Mouse (Mus musculus): ENCODE data around the gene Cdh23. TPM values are rescaled to one million over a fixed set of nuclear protein-coding genes. Genes with fewer than 3 reads are reported as not detected.
"Not testable (repeated sequence)": the region's sequence is repeated elsewhere in the genome, so short reads cannot be mapped to it uniquely, and the experiment has no call there.

Cdh23 gene
- total RNA-seq, 2 experiments from 2014 or later = 2.1 to 3.6 TPM

DNA sequence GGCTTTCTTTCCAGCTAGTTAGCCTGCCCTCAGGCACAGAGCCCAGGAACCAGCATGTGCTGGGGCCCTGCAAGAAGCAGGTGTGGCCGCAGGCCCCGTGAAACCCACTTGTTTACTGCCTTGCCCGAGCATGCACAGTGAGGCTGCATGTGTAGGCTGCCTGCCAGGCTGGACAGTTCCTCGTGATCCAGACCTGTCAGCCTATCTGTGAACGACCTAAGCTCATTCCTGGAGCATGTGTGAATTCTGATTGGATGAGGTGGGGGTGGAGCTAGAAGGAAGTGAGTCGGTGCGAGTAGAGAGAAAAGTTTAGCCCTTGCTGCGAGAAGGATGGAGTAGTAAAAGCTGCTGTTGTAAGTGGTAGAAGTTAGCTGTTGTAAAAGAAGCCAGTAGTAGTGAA lies 16.0 kb upstream of the Cdh23 start:
- DNase-seq (ENCODE audit: extremely low spot score in 1 of 2, low spot score in 1 of 2) = not testable (repeated sequence)

GRCm38 (mm10) chr10:60708837-60709236 lies 12.5 kb upstream of the Cdh23 start:
- no peak for DNase-seq (ENCODE audit: extremely low spot score in 1 of 2, low spot score in 1 of 2)

GRCm38 (mm10) chr10:60706268-60706667 lies 10.0 kb upstream of the Cdh23 start:
- no peak for DNase-seq (ENCODE audit: extremely low spot score in 1 of 2, low spot score in 1 of 2)

DNA sequence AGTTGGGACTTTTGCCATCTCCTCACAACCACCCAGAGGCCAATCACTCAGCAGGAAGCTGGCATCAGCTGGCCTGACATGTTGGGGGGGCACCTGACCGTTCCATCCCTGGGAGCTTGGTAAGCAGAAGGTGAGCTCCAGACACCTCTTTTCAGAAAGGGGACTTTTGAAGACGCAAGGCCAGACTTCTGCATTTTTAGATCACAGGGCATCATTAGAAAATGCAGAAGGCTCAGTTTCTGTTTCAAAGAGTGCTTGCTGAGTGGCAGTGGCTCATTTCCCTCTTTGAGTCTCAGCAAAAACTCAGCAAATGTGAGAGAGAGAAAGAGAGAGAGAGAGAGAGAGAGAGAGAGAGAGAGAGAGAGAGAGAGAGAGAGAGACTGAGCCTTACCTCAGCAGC lies 8.8 kb upstream of the Cdh23 start:
- no peak for DNase-seq (ENCODE audit: extremely low spot score in 1 of 2, low spot score in 1 of 2)

DNA sequence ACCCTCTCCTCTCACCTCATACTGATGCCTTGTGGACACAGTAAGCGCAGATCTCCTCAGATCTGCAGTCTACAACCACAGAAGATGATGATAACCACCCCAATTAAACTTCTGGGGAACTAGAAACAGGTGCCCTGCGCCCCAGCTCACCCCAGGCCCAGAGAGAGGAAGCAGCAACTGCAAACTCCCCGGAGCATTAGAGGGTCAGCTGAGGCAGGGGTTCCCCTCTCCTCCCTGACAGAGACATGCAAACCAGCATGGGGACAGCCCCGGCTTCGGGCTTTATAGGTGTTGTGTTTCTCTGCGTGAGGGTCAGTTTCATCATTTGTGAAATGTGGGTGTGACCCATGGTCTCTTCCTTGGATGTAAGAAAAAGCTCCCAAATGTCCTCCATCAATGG lies 1.5 kb upstream of the Cdh23 start:
- DNase-seq (ENCODE audit: extremely low spot score in 1 of 2, low spot score in 1 of 2) = no peak

- peak; percentile 60 to 87 for DNase-seq (ENCODE audit: extremely low spot score in 1 of 2, low spot score in 1 of 2)
Observed at GRCm38 (mm10) chr10:60696975-60697374, 685 bp upstream of the Cdh23 start.

DNA sequence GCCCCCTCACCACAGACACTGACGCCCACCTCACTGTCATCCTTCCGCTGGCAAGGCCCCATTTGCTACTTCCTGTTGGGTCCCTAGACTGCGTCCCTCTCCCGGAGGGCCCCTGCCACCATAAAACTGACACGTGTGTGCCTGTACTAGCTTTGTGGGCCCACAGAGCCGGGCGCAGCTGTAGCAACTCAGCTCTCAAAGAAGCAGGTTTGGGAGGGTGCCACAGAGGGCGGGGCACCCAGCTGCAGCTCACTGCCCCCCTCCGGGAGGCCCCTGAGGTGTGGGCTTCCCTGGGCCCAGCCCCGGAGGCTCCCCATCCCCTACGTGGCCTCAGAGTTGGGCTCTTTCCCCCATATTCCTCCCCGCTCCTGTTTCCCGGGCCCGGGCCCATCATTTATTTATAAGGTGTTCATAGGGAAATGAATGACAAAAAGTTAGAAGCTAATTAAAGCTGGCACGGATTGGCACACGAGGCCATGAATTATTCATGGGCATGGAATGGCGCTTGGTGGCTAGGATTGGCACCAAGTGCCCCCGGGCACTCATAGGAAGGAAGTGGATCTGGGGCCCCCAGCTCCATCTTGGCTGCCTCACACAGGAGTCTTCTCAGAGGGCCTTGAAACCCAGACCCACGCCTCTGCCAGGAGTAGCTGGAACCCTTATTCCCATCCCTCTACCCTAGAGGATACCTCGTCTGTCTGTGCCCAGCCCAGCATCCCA lies 4.5 kb downstream of the Cdh23 start:
- DNase-seq (ENCODE audit: extremely low spot score in 1 of 2, low spot score in 1 of 2) = no peak

DNA sequence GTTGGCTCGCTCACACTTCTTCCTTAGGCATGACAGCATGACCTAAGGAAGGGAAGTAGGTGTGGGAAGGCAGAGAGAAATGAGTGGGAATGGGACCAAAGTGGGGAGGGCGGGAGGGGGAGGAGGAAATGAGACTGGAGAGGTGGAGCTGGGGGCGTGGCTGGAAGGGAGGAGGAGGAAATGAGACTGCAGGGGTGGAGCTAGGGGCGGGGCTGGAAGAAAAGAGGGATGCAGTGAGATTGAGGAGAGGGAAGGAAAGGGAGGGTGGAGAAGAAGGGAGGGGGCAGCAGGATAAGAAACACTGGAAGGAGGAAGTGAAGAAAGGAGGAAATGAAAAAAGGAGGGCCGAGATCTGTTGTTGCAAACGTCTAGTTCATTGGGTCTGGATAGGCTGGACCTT lies 5.3 kb downstream of the Cdh23 start:
- no peak for DNase-seq (ENCODE audit: extremely low spot score in 1 of 2, low spot score in 1 of 2)

DNA sequence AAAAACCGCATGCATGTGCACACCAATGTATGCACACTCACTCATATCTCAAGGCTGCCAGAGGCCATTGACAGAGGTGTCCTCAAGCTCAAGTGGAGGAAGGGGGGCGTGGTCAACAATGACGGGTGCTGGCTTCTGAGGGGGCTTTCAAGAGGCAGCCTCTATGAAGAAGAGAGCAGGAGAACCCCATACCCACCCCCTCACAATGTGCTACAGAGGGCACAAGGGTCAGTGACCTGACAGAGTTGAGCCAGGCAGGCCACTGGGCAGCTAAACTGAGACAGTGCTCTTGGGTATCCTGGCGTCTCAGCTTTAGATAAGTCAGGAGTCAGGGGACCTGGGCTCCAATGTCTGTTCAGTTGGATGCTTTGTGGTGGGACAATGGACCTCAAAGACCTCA lies 6.9 kb downstream of the Cdh23 start:
- no peak for DNase-seq (ENCODE audit: extremely low spot score in 1 of 2, low spot score in 1 of 2)

- peak; percentile 60 to 61 for DNase-seq (ENCODE audit: extremely low spot score in 1 of 2, low spot score in 1 of 2)
Observed at GRCm38 (mm10) chr10:60687011-60687776, 9.1 kb downstream of the Cdh23 start.

DNA sequence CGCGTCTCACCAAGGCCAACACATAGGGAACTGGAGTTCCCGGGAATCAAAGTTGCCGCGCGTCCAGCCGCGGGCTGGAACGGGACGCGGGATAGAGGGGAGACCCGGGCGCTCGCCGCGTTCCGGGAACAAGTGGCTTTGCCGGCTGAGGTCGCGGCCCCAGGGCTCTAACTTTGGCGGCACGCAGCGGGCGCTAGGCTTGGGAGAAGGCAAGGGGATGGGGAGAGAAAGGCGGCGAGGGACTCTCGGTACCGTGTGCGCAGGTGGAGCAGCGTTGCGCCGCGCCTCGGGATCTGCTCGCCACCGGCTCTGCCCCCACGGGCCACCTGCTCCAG lies 9.7 kb downstream of the Cdh23 start:
- no peak for DNase-seq (ENCODE audit: extremely low spot score in 1 of 2, low spot score in 1 of 2)

DNA sequence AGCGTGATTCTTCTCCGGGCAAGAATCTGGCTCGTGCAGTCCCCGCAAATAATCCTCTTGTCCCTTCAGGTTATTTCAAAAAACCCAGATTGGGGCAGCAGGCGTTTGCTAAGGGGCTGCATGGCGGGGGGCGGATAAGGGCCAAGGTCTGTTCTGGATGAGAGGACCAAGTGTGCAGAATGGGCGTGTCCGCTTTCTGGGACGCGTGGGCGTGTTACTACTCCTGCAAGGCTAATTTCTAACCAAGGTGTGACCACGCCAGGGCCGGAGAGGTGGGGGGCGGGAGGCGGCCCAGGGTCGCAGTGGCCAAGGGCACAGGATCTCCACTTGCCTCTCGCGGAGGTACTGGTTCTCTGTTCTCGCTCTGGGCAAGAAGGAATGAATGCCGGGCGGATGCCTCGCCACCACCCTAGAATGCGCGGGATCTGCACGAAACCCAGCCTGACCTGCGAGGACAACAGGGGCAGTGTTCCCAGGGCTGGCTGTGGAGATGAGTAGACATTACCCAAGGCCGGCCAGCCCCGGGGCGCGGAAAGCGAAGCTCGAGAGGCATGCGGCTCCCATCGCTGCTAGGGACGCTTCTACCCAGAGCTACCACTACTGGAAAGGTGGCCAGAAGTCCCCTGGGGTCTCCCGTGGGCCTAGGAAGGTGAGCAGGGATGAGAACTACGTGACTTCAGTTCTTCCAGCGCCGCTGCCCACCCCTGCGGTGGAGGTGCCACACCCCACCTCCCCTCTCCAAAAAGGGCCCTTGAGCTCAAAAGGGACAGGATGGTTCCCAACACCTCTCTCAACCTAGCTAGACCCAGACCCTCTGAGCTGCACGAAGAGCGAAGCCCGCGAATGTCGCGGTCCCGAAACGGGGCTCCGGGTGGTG lies 10.3 kb downstream of the Cdh23 start:
- DNase-seq (ENCODE audit: extremely low spot score in 1 of 2, low spot score in 1 of 2) = no peak

DNA sequence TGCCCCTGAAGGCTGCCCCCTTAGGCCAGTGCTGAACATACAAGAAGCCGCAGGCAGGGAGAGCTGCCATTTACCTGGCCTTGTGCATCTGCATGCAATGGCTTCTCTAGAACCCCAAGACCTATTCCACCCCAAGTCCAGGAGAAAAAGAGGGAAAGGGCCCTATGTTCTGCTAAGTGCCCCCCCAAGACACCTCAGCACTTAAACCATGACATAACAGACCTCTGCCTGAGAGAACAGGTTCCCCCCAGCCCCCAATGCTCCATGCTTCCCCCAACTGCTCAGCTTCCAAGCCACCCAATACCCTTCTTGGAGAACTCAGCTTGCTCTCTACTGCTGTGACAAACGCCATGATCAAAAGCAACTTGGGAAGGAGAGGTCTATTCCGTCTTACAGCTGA lies 17.4 kb downstream of the Cdh23 start:
- DNase-seq (ENCODE audit: extremely low spot score in 1 of 2, low spot score in 1 of 2) = no peak

- DNase-seq (ENCODE audit: extremely low spot score in 1 of 2, low spot score in 1 of 2) = no peak
Observed at GRCm38 (mm10) chr10:60677319-60677718, 19.0 kb downstream of the Cdh23 start.

- no peak for DNase-seq (ENCODE audit: extremely low spot score in 1 of 2, low spot score in 1 of 2)
Observed at GRCm38 (mm10) chr10:60670166-60670565, 26.1 kb downstream of the Cdh23 start.

- no peak for DNase-seq (ENCODE audit: extremely low spot score in 1 of 2, low spot score in 1 of 2)
Observed at GRCm38 (mm10) chr10:60668591-60668990, 27.7 kb downstream of the Cdh23 start.

- no peak for DNase-seq (ENCODE audit: extremely low spot score in 1 of 2, low spot score in 1 of 2)
Observed at GRCm38 (mm10) chr10:60660986-60661385, 35.3 kb downstream of the Cdh23 start.

- no peak for DNase-seq (ENCODE audit: extremely low spot score in 1 of 2, low spot score in 1 of 2)
Observed at GRCm38 (mm10) chr10:60659450-60660020, 36.8 kb downstream of the Cdh23 start.

DNA sequence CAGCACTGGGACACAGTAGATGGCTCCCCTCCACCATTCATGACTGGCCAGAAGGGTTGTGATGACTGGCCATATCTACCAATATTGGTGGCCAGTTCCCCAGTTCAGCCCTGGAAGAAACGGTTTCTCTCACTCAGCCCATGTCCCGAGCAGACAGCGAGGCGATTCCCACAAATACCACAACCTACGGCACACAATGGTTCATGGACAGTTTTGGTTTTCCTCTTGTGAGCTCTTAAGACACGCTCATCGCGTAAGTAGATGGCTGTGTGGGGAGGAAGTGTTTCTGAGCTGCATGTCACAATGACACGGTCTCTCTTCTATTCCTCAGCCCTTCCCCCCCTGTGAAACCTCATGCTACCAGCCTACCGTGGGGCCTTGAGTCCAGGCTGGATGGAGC lies 38.1 kb downstream of the Cdh23 start:
- DNase-seq (ENCODE audit: extremely low spot score in 1 of 2, low spot score in 1 of 2) = no peak

DNA sequence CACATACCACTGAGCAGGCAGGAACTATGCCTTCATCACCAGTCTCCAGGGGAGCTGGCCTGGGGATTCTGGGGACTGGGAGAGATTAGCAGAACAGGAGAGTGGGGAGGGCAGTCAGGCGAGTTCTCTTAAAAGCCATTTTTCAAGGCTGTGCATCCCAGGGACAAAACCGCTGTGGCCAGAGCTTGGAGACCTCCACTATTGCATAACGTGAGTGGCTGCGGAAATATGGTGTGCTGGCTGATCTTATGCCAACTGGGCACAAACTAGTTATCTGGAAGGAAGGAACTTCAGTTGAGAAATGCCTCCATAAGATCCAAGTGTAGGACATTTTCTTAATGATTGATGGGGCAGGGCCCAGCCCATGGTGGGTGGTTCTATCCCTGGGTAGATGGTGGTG lies 42.6 kb downstream of the Cdh23 start:
- no peak for DNase-seq (ENCODE audit: extremely low spot score in 1 of 2, low spot score in 1 of 2)

DNA sequence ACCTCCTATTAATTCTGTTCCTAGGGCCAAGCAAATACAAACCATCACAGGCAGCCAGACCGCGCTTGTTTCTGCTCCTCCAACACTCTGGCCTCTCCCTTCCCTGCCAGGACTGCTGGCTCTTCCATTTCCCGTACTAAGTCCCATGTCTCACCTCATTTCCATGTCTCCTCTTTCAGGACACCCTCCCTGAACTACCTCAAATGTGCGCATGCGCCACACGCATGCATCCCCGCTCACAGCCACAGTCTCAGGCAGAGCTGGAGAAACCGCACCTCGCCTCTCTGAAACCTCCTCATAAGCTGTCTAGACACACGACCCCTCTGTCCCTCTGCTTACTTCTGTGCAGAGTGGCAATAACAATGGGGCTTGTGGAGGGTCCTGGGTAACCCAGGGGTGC lies 43.2 kb downstream of the Cdh23 start:
- DNase-seq (ENCODE audit: extremely low spot score in 1 of 2, low spot score in 1 of 2) = no peak
